Mouse (Mus musculus): ENCODE measurements at regions not wholly inside any gene's neighbourhood (a gene's known extent, or its start where the extent isn't known, plus 50 kb on each side); places are given as distances from the start of the nearest gene placed in this dataset.

- DNase-seq (ENCODE audit: extremely low spot score in 1 of 2, low spot score in 1 of 2), result no peak
Observed at GRCm38 (mm10) chr9:98695035-98695434, 93.6 kb upstream of the Mrps22 start.

- peak; percentile 25 to 42 for DNase-seq (ENCODE audit: extremely low spot score in 1 of 2, low spot score in 1 of 2)
Observed at GRCm38 (mm10) chr9:98690839-98691516, 89.5 kb upstream of the Mrps22 start.

- no peak for DNase-seq (ENCODE audit: extremely low spot score in 1 of 2, low spot score in 1 of 2)
Observed at GRCm38 (mm10) chr9:98685548-98685947, 84.1 kb upstream of the Mrps22 start.

GRCm38 (mm10) chr9:98684336-98684735 lies 82.9 kb upstream of the Mrps22 start:
- no peak for DNase-seq (ENCODE audit: extremely low spot score in 1 of 2, low spot score in 1 of 2)

- DNase-seq (ENCODE audit: extremely low spot score in 1 of 2, low spot score in 1 of 2), result no peak
Observed at GRCm38 (mm10) chr9:98675612-98676011, 74.2 kb upstream of the Mrps22 start.

GRCm38 (mm10) chr9:98673461-98674114 lies 72.1 kb upstream of the Mrps22 start:
- DNase-seq (ENCODE audit: extremely low spot score in 1 of 2, low spot score in 1 of 2), result no peak

GRCm38 (mm10) chr9:98672361-98672760 lies 70.9 kb upstream of the Mrps22 start:
- no peak for DNase-seq (ENCODE audit: extremely low spot score in 1 of 2, low spot score in 1 of 2)

GRCm38 (mm10) chr9:98668423-98669330 lies 67.2 kb upstream of the Mrps22 start:
- DNase-seq (ENCODE audit: extremely low spot score in 1 of 2, low spot score in 1 of 2), result no peak

- DNase-seq (ENCODE audit: extremely low spot score in 1 of 2, low spot score in 1 of 2), result no peak
Observed at GRCm38 (mm10) chr9:98667072-98667471, 65.6 kb upstream of the Mrps22 start.

GRCm38 (mm10) chr9:98663011-98663410 lies 61.6 kb upstream of the Mrps22 start:
- DNase-seq (ENCODE audit: extremely low spot score in 1 of 2, low spot score in 1 of 2), result no peak

GRCm38 (mm10) chr9:98651681-98652080 lies 50.2 kb upstream of the Mrps22 start:
- DNase-seq (ENCODE audit: extremely low spot score in 1 of 2, low spot score in 1 of 2), result no peak
